Mouse (Mus musculus) ZHBTc4 (cell line): ENCODE measurements around the gene Uhrf1bp1l.

Experiments
- DNase-seq: peaks from one replicate; pipeline ENCODE4 v3.0.0-alpha.2; 2011; ENCODE audit warnings: low read depth, low spot score

The Uhrf1bp1l gene

GRCm38 (mm10) chr10:89838834-89839233 is 94.0 kb downstream of the Uhrf1bp1l start:
- no peak for DNase-seq

GRCm38 (mm10) chr10:89850951-89851350 is 106.2 kb downstream of the Uhrf1bp1l start:
- DNase-seq, result no peak

- DNase-seq, result no peak
Observed at GRCm38 (mm10) chr10:89855251-89855875, 110.6 kb downstream of the Uhrf1bp1l start.

GRCm38 (mm10) chr10:89856286-89856685 is 111.5 kb downstream of the Uhrf1bp1l start:
- DNase-seq, result no peak

- no peak for DNase-seq
Observed at GRCm38 (mm10) chr10:89868211-89868610, 123.4 kb downstream of the Uhrf1bp1l start.

- no peak for DNase-seq
Observed at GRCm38 (mm10) chr10:89868836-89869235, 124.0 kb downstream of the Uhrf1bp1l start.
